Mouse (Mus musculus) limb, embryonic 14.5 days (tissue): ENCODE measurements at regions not wholly inside any gene's neighbourhood (a gene's known extent, or its start where the extent isn't known, plus 50 kb on each side); places are given as distances from the start of the nearest gene placed in this dataset.
A peak's percentile ranks its signal among the peaks of the same experiment; 100 is the strongest.

Experiments
- ATAC-seq: fragments of 200-750 bp; cut with Nextera tagmentation; 2 replicates; pipeline ENCODE4 v1.8.0; 2017; ENCODE audit warnings: low read depth, moderate number of reproducible peaks, moderate TSS enrichment; ENCODE audit not compliant: low FRiP score
- DNase-seq: peaks from one replicate; pipeline ENCODE4 v3.0.0-alpha.2; 2015; ENCODE audit warnings: low spot score
- H3K27ac ChIP-seq: fragments of 300-500 bp; sonication (generic); replicated peaks from 2 replicates; pipeline ENCODE4 v1.5.1; 2014; ENCODE audit warnings: low read depth, mild to moderate bottlenecking, low read length, moderate library complexity, mixed read lengths
- H3K27me3 ChIP-seq: fragments of 300-500 bp; sonication (generic); 2 replicates; pipeline ENCODE4 v1.6.1; 2014; ENCODE audit warnings: low read length, mixed read lengths; ENCODE audit not compliant: control insufficient read depth, insufficient read depth
- H3K36me3 ChIP-seq: fragments of 300-500 bp; sonication (generic); 2 replicates; pipeline ENCODE4 v1.6.1; 2014; ENCODE audit warnings: mild to moderate bottlenecking, low read length, moderate library complexity, mixed read lengths; ENCODE audit not compliant: control insufficient read depth, insufficient read depth
- H3K4me1 ChIP-seq: fragments of 300-500 bp; sonication (generic); 2 replicates; pipeline ENCODE4 v1.6.1; 2014; ENCODE audit warnings: antibody characterized with exemption, low read length, mixed read lengths; ENCODE audit not compliant: control insufficient read depth, insufficient read depth
- H3K4me2 ChIP-seq: fragments of 300-500 bp; sonication (generic); replicated peaks from 2 replicates; pipeline ENCODE4 v1.6.1; 2014; ENCODE audit warnings: low read depth, mild to moderate bottlenecking, low read length, moderate library complexity; ENCODE audit not compliant: severe bottlenecking
- H3K4me3 ChIP-seq: fragments of 300-500 bp; sonication (generic); replicated peaks from 2 replicates; pipeline ENCODE4 v1.5.1; 2014; ENCODE audit warnings: low read length
- H3K9ac ChIP-seq: fragments of 300-500 bp; sonication (generic); 2 replicates; pipeline ENCODE4 v1.6.1; 2014; ENCODE audit warnings: mild to moderate bottlenecking, low read depth, low read length, moderate library complexity; ENCODE audit not compliant: severe bottlenecking
- H3K9me3 ChIP-seq: fragments of 300-500 bp; sonication (generic); 2 replicates; pipeline ENCODE4 v1.6.1; 2016; ENCODE audit warnings: low read length; ENCODE audit not compliant: control insufficient read depth
- POLR2A ChIP-seq: fragments of 200-500 bp; IDR thresholded peaks from 2 replicates; pipeline ENCODE4 v1.8.0; 2012; ENCODE audit warnings: inconsistent platforms, mild to moderate bottlenecking, moderate library complexity, borderline replicate concordance; ENCODE audit not compliant: insufficient read depth, insufficient read length; ENCODE audit errors: extremely low read depth
- whole genome bisulfite sequencing: fragments of 180-500 bp; shearing (Covaris S2); extraction: QIAGEN DNeasy Blood & Tissue Kit; methylation state at CpG from one replicate; pipeline ENCODE4 v1.1.7; 2014; 5-methylcytosine and 5-hydroxymethylcytosine counted together

- no peak for ATAC-seq
- no peaks in the 10 kb centered on the region for H3K4me1 ChIP-seq
- no peaks in the 10 kb centered on the region for H3K9me3 ChIP-seq
- WGBS: 78% methylated on average over 5 of the region's 5 CpGs
- no peak overlapping the region for H3K9ac ChIP-seq
- no peak overlapping the region for H3K4me2 ChIP-seq
- no peaks in the 10 kb centered on the region for H3K27me3 ChIP-seq
- TF ChIP-seq POLR2A: no peak
- H3K4me3 ChIP-seq: no peak overlapping the region
- no peaks in the 10 kb centered on the region for H3K36me3 ChIP-seq
- H3K27ac ChIP-seq: no peak overlapping the region
- DNase-seq: no peak
Measured at GRCm38 (mm10) chr15:64520568-64520967, 296.9 kb upstream of the Gm21798 start.

- no peak overlapping the region for H3K9ac ChIP-seq
- H3K27me3 ChIP-seq: no peaks in the 10 kb centered on the region
- ATAC-seq (no peak), DNase-seq (no peak)
- no peak overlapping the region for H3K4me3 ChIP-seq
- H3K27ac ChIP-seq: no peak overlapping the region
- H3K4me2 ChIP-seq: no peak overlapping the region
- no peaks in the 10 kb centered on the region for H3K36me3 ChIP-seq
- 78% methylated on average over 6 of the region's 6 CpGs for WGBS
- no peak for TF ChIP-seq POLR2A
- no peaks in the 10 kb centered on the region for H3K9me3 ChIP-seq
- H3K4me1 ChIP-seq: peaks cover 9% of the 10 kb centered on the region; the same call in 1 of the 2 replicates
Measured at GRCm38 (mm10) chr15:64532260-64533120, 285.0 kb upstream of the Gm21798 start.

- H3K4me1 ChIP-seq: peaks cover 9% of the 10 kb centered on the region; the same call in 1 of the 2 replicates
- DNase-seq (peak; percentile 48), ATAC-seq (no peak)
- whole genome bisulfite sequencing: 52% methylated on average over 2 of the region's 2 CpGs
- no peak for TF ChIP-seq POLR2A
- H3K36me3 ChIP-seq: no peaks in the 10 kb centered on the region
- no peak overlapping the region for H3K9ac ChIP-seq
- no peaks in the 10 kb centered on the region for H3K27me3 ChIP-seq
- no peaks in the 10 kb centered on the region for H3K9me3 ChIP-seq
- H3K27ac ChIP-seq: no peak overlapping the region
- H3K4me3 ChIP-seq: no peak overlapping the region
- H3K4me2 ChIP-seq: no peak overlapping the region
Measured at GRCm38 (mm10) chr15:64533169-64533795, 284.2 kb upstream of the Gm21798 start.

GRCm38 (mm10) chr15:64534166-64534565 lies 283.3 kb upstream of the Gm21798 start:
- TF ChIP-seq POLR2A: no peak
- no peak overlapping the region for H3K4me2 ChIP-seq
- 40% methylated on average over 6 of the region's 6 CpGs for WGBS

GRCm38 (mm10) chr15:64535160-64535559 lies 282.3 kb upstream of the Gm21798 start:
- H3K4me2 ChIP-seq: no peak overlapping the region
- TF ChIP-seq POLR2A: no peak
- peaks cover 9% of the 10 kb centered on the region; the same call in 1 of the 2 replicates for H3K4me1 ChIP-seq
- H3K36me3 ChIP-seq: no peaks in the 10 kb centered on the region
- H3K27me3 ChIP-seq: no peaks in the 10 kb centered on the region
- ATAC-seq (no peak), DNase-seq (no peak)
- H3K9ac ChIP-seq: no peak overlapping the region
- 83% methylated on average over 2 of the region's 2 CpGs for WGBS
- H3K9me3 ChIP-seq: no peaks in the 10 kb centered on the region
- H3K4me3 ChIP-seq: no peak overlapping the region
- H3K27ac ChIP-seq: no peak overlapping the region

More at GRCm38 (mm10) chr15:64534166-64534565, 283.3 kb upstream of the Gm21798 start:
- no peaks in the 10 kb centered on the region for H3K9me3 ChIP-seq
- H3K4me3 ChIP-seq: no peak overlapping the region
- ATAC-seq (no peak), DNase-seq (no peak)
- H3K9ac ChIP-seq: no peak overlapping the region
- H3K4me1 ChIP-seq: peaks cover 9% of the 10 kb centered on the region; the same call in 1 of the 2 replicates
- H3K27me3 ChIP-seq: no peaks in the 10 kb centered on the region
- H3K27ac ChIP-seq: no peak overlapping the region
- H3K36me3 ChIP-seq: no peaks in the 10 kb centered on the region
